Mouse (Mus musculus): ENCODE results near the gene Stk40.

DNA sequence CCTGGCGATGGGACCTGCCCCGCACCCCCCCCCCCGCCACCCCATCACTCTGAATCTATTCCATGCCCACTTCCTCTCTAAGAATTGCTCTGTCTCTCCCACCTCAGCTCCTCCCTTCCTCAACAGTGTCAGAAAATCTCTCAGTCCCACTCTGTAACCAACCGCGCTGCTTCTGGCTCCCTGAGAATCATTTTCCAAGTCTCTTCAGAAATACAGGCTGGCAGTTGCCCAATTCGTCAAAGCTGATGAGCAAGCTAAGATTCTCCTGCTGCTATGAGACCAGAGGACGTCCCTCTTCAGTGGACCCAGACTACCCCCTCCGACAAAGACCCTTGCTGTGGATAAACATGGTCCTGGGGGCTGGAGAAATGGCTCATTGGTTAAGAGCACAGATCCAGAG is 55.7 kb downstream of the Stk40 start:
- TF ChIP-seq POLR2A (IDR thresholded peaks at IDR 0.05; ENCODE audit: borderline replicate concordance, control insufficient read depth, low read depth, low read length) (no peak), CTCF (IDR thresholded peaks at IDR 0.05; ENCODE audit: control insufficient read depth, insufficient read depth, low read length) (no peak)
